Mouse (Mus musculus): ENCODE results near the gene Zfp442. TPM values are rescaled to one million over a fixed set of nuclear protein-coding genes. Genes with fewer than 3 reads are reported as not detected.
"Not testable (repeated sequence)": the region's sequence is repeated elsewhere in the genome, so short reads cannot be mapped to it uniquely, and the experiment has no call there.

Gene Zfp442
- polyA plus RNA-seq (2014; fragmentation: Nextera tagmentation; extraction: Ambion mirVana): 3.4 and 4.4 TPM in 2 replicates

DNA sequence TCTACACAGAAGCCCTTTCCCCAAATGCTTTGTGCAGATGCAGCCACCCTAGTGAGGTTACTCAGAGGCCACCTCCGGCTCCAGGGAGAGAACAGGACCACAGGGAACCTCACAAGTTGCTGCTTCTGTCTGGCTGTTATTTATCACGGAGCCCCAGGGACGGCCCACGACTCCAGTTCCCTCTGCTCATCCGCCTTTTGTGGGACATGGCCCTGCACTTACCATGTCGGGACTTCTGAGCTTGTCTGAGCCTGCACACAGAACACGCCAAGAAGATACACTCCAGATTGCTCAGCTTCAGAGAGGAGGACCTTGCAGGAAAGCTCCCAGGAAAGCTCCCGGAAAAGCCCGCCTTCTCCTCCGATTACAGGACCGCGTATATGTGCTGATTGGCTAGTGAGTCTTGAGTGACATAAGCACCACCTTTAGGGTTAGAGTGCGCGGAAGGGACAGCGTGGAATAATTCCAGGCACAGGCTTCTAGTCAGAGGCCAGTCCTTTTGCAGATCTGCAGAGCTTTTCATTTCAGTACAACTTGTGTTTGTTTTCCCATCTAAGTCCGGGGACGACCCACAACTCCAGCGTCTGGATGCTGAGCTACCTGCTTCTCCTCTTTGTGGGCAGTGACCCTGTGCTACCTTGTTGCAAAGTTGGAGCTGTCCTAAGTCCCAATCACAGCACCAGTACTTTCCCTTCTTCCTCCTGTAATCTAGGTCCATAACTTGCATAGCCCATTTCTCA is at the start of gene Zfp442:
Zfp442 (minus strand) TSS at position 307 of the 740 bp plus-strand sequence.
- H3K9me3 ChIP-seq (ENCODE audit: control insufficient read depth, low read length); H3K27me3 ChIP-seq (ENCODE audit: control insufficient read depth, insufficient read depth, low read length); H3K36me3 ChIP-seq (ENCODE audit: control insufficient read depth, insufficient read depth, low read length); H3K4me1 ChIP-seq (ENCODE audit: control insufficient read depth in 2 of 2, insufficient read depth in 2 of 2, low read length in 2 of 2): not testable (repeated sequence)
- WGBS: under 1% methylated on average over 18 of the region's 18 CpGs
- Histone ChIP-seq H3K4me2 (ENCODE audit: low read length) (peak within 1 kb of the TSS; percentile 56), H3K4me3 (ENCODE audit: control insufficient read depth in 1 of 2, insufficient read depth in 1 of 2, low read depth in 1 of 2, low read length in 2 of 2) (peak within 1 kb of the TSS; percentile 47 to 64), H3K27ac (replicated peaks in 1 of 2; ENCODE audit: control insufficient read depth in 1 of 2, insufficient read depth in 1 of 2, low read depth in 2 of 2, low read length in 2 of 2) (peak within 1 kb of the TSS; percentile 61 to 79; a peak in 3 of 4 replicates), H3K9ac (ENCODE audit: low read length) (peak within 1 kb of the TSS; percentile 60)
- peak; percentile 98 for ATAC-seq (ENCODE audit: insufficient number of reproducible peaks, insufficient read depth, low FRiP score, low read depth)

DNA sequence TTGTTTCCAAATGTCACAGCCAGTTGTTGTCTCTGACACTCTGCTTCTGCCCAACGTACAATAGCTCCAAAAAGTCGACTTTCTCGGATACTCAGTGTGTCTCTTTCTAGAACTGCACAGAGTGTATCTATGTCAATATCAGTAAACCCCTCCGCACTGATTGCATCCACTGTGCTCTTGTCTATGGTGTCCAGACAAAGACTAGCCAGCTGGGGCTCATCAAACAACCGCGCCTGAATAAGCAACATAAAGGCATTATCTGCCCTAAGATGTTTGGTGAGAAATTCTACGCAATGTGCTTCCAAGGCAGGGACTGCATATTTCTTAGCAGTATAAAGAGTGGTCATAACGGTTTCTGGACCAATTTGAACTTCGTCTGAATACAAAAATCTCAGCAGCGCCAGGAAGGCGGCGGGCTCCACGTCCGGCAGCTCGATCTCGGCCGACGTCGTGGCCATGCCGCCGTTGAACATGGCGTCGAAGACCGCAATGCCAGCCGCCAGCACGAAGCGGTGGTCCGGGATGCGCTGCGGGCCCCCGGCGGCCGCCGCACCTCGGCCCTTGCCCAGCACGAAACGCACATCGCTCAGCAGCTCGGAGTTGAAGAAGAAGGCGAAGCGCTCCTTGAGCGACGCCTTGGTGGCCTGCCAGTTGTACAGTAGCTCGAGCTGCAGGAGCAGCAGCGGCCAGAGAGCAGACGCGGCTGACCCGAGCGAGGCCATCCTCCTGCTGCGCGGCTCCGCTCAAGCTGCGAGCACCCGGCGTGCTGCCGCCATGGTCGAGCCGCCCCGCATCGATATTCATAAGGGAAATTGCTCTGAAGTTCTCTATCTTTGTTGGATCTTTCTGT is 49.1 kb upstream of the Zfp442 start:
- not testable (repeated sequence) for H3K4me1 ChIP-seq (ENCODE audit: control insufficient read depth in 2 of 2, insufficient read depth in 2 of 2, low read length in 2 of 2); H3K27ac ChIP-seq (replicated peaks in 1 of 2; ENCODE audit: control insufficient read depth in 1 of 2, insufficient read depth in 1 of 2, low read depth in 2 of 2, low read length in 2 of 2); H3K9me3 ChIP-seq (ENCODE audit: control insufficient read depth, low read length); H3K9ac ChIP-seq (ENCODE audit: low read length); H3K36me3 ChIP-seq (ENCODE audit: control insufficient read depth, insufficient read depth, low read length); H3K27me3 ChIP-seq (ENCODE audit: control insufficient read depth, insufficient read depth, low read length); ATAC-seq (ENCODE audit: insufficient number of reproducible peaks, insufficient read depth, low FRiP score, low read depth)
- 33% methylated on average over 60 of the region's 60 CpGs for WGBS
- H3K4me3 ChIP-seq (ENCODE audit: control insufficient read depth in 1 of 2, insufficient read depth in 1 of 2, low read depth in 1 of 2, low read length in 2 of 2): peak overlapping the region; percentile 20 to 27; a peak in 3 of 4 replicates
- H3K4me2 ChIP-seq (ENCODE audit: low read length): peak overlapping the region; percentile 58

DNA sequence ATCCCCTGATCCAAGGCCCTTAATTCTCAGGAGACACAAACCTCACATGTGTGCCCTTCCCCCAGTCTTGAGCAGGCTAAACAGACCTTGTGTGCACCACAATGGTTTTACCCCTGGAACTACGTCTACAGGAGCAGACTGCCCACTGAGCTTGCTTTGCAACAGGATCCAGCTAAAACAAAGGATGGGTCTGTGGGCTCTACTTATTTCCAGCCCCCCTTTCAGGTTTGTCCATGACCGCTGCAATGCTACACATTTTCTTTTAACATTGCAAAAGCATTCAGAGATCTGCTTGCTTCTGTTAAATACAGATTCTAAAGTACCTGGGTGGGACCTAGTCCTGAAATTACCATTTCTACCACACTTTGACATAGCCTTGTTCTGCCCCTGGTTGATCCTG is 41.7 kb upstream of the Zfp442 start:
- Histone ChIP-seq H3K27ac (replicated peaks in 1 of 2; ENCODE audit: control insufficient read depth in 1 of 2, insufficient read depth in 1 of 2, low read depth in 2 of 2, low read length in 2 of 2) (no peak overlapping the region), H3K27me3 (ENCODE audit: control insufficient read depth, insufficient read depth, low read length) (no peaks in the 10 kb centered on the region), H3K9me3 (ENCODE audit: control insufficient read depth, low read length) (peaks cover 8% of the 10 kb centered on the region; the same call in 1 of the 2 replicates), H3K9ac (ENCODE audit: low read length) (no peak overlapping the region), H3K4me2 (ENCODE audit: low read length) (no peak overlapping the region), H3K4me3 (ENCODE audit: control insufficient read depth in 1 of 2, insufficient read depth in 1 of 2, low read depth in 1 of 2, low read length in 2 of 2) (no peak overlapping the region), H3K4me1 (ENCODE audit: control insufficient read depth in 2 of 2, insufficient read depth in 2 of 2, low read length in 2 of 2) (no peaks in the 10 kb centered on the region), H3K36me3 (ENCODE audit: control insufficient read depth, insufficient read depth, low read length) (no peaks in the 10 kb centered on the region)
- WGBS: 79% methylated on average over 2 of the region's 2 CpGs
- no peak for ATAC-seq (ENCODE audit: insufficient number of reproducible peaks, insufficient read depth, low FRiP score, low read depth)

DNA sequence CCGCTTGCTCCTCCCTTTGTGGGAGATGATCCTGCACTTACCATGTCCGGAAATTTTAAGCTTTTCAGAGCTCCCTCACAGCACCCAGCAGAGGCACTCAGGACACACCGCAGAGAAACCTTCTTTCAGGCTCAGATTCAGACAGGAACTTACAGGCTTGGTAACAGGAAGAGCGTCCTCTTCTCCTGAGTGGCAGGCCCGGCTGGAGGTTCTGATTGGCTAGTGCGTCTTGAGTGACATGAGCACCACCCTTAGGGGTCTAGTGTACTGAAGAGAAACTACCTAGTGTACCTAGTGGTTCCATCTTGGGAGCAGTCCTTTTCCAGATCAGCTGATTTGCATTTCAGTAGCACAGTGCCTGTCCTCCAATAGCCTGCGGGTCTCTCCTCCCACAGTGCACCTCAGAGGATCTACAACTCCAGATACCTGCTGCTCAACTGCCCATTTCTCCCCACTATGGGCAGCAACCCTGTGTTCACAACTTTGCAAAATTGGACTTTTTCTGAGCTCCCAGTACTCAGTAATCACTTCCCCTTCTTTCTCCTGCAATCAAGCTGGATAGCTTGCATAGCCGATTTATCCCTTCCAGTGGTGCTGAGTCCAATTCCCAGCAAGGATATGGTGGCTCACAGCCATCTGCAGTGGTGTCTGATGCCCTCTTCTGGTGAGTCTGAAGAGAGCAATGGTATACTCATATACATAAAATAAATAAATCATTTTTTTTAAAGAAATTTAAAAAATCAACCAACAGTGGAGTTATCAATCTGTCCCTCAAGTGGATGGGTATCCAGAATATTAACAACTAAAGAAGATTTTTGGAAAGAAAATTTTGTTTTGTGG is 33.9 kb upstream of the Zfp442 start, which contains the start of gene Zfp345:
Zfp345 (minus strand) TSS at position 153 of the 840 bp plus-strand sequence.
- 55% methylated on average over 8 of the region's 8 CpGs for WGBS
- not testable (repeated sequence) for H3K9me3 ChIP-seq (ENCODE audit: control insufficient read depth, low read length); H3K36me3 ChIP-seq (ENCODE audit: control insufficient read depth, insufficient read depth, low read length); H3K4me3 ChIP-seq (ENCODE audit: control insufficient read depth in 1 of 2, insufficient read depth in 1 of 2, low read depth in 1 of 2, low read length in 2 of 2); H3K27ac ChIP-seq (replicated peaks in 1 of 2; ENCODE audit: control insufficient read depth in 1 of 2, insufficient read depth in 1 of 2, low read depth in 2 of 2, low read length in 2 of 2); H3K27me3 ChIP-seq (ENCODE audit: control insufficient read depth, insufficient read depth, low read length); ATAC-seq (ENCODE audit: insufficient number of reproducible peaks, insufficient read depth, low FRiP score, low read depth); H3K4me2 ChIP-seq (ENCODE audit: low read length); H3K9ac ChIP-seq (ENCODE audit: low read length); H3K4me1 ChIP-seq (ENCODE audit: control insufficient read depth in 2 of 2, insufficient read depth in 2 of 2, low read length in 2 of 2)

DNA sequence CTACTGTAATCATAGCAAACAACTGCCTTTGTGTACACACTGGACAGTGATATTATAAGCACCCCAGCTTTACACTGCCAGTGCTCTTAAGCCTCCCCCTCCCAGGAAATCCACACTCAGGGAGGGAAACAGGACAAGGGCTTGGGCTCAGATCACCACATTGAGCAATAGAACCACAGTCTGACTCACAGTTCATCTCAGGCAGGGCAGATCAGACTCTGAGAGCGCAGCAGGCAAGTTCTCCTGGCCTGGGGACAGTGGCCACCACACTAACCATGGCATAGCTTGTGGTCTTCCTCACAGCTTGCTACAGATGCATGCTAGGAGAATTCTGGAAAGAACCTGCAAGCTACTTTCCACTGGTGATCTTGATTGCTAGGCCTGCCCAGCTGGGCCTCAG is 12.2 kb downstream of the Zfp442 start:
- not testable (repeated sequence) for ATAC-seq (ENCODE audit: insufficient number of reproducible peaks, insufficient read depth, low FRiP score, low read depth); H3K27me3 ChIP-seq (ENCODE audit: control insufficient read depth, insufficient read depth, low read length); H3K4me2 ChIP-seq (ENCODE audit: low read length); H3K9me3 ChIP-seq (ENCODE audit: control insufficient read depth, low read length); H3K4me1 ChIP-seq (ENCODE audit: control insufficient read depth in 2 of 2, insufficient read depth in 2 of 2, low read length in 2 of 2); H3K27ac ChIP-seq (replicated peaks in 1 of 2; ENCODE audit: control insufficient read depth in 1 of 2, insufficient read depth in 1 of 2, low read depth in 2 of 2, low read length in 2 of 2); H3K9ac ChIP-seq (ENCODE audit: low read length); H3K4me3 ChIP-seq (ENCODE audit: control insufficient read depth in 1 of 2, insufficient read depth in 1 of 2, low read depth in 1 of 2, low read length in 2 of 2); H3K36me3 ChIP-seq (ENCODE audit: control insufficient read depth, insufficient read depth, low read length)
- 89% methylated on average over 1 of the region's 1 CpGs for WGBS

DNA sequence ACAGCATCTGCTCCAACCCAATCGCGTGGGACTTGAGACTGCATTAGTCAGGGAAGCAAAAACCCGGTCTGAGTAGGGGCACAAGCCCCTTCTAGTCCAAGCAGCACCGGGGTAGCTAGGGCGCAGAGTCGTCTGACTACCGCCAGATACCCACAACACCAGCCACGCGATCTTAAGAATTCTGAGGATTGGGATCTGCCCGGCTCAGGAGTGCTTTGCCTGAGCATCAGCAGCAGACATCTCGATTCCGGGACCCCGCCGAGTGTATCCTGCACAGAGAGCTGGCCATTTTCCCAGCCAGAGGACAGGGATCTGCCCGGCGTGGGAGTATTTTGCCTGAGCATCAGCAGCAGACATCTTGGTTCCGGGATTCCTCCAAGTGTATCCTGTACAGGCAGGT is 39.1 kb downstream of the Zfp442 start:
- not testable (repeated sequence) for H3K4me1 ChIP-seq (ENCODE audit: control insufficient read depth in 2 of 2, insufficient read depth in 2 of 2, low read length in 2 of 2); ATAC-seq (ENCODE audit: insufficient number of reproducible peaks, insufficient read depth, low FRiP score, low read depth); H3K4me3 ChIP-seq (ENCODE audit: control insufficient read depth in 1 of 2, insufficient read depth in 1 of 2, low read depth in 1 of 2, low read length in 2 of 2); H3K4me2 ChIP-seq (ENCODE audit: low read length); H3K27ac ChIP-seq (replicated peaks in 1 of 2; ENCODE audit: control insufficient read depth in 1 of 2, insufficient read depth in 1 of 2, low read depth in 2 of 2, low read length in 2 of 2); H3K9ac ChIP-seq (ENCODE audit: low read length); H3K27me3 ChIP-seq (ENCODE audit: control insufficient read depth, insufficient read depth, low read length)
- WGBS: 86% methylated on average over 17 of the region's 17 CpGs
- Histone ChIP-seq H3K36me3 (ENCODE audit: control insufficient read depth, insufficient read depth, low read length) (peaks cover 11% of the 10 kb centered on the region), H3K9me3 (ENCODE audit: control insufficient read depth, low read length) (peaks cover 23% of the 10 kb centered on the region)

DNA sequence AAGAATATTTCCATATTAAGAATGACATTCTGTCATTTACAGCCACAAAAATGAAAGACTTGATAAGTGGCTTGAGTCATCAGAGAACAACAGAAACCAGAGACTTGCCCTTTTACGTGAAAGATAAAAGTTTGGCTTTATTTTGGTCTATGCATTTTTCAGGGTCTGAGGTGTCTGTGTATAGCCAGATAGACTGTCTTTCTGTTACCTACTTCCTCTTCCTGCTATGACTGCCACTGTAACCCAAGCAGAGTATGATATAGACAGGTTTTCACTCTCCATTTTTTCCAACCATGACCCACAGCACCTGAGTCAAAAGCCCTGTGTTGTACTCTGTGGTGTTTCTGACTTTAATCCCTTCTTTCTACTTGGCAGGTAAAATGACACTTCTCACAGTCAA is 61.1 kb downstream of the Zfp442 start:
- no peak overlapping the region for H3K4me3 ChIP-seq (ENCODE audit: control insufficient read depth in 1 of 2, insufficient read depth in 1 of 2, low read depth in 1 of 2, low read length in 2 of 2)
- 69% methylated on average over 1 of the region's 1 CpGs for WGBS
- H3K27me3 ChIP-seq (ENCODE audit: control insufficient read depth, insufficient read depth, low read length): no peaks in the 10 kb centered on the region
- H3K27ac ChIP-seq (replicated peaks in 1 of 2; ENCODE audit: control insufficient read depth in 1 of 2, insufficient read depth in 1 of 2, low read depth in 2 of 2, low read length in 2 of 2): no peak overlapping the region
- no peak for ATAC-seq (ENCODE audit: insufficient number of reproducible peaks, insufficient read depth, low FRiP score, low read depth)
- H3K9me3 ChIP-seq (ENCODE audit: control insufficient read depth, low read length): no peaks in the 10 kb centered on the region
- H3K4me1 ChIP-seq (ENCODE audit: control insufficient read depth in 2 of 2, insufficient read depth in 2 of 2, low read length in 2 of 2): no peaks in the 10 kb centered on the region
- H3K4me2 ChIP-seq (ENCODE audit: low read length): no peak overlapping the region
- H3K36me3 ChIP-seq (ENCODE audit: control insufficient read depth, insufficient read depth, low read length): no peaks in the 10 kb centered on the region
- no peak overlapping the region for H3K9ac ChIP-seq (ENCODE audit: low read length)

All from heart, embryonic 14.5 days (tissue).